Mouse (Mus musculus): ENCODE results near the gene Sgsh.

DNA sequence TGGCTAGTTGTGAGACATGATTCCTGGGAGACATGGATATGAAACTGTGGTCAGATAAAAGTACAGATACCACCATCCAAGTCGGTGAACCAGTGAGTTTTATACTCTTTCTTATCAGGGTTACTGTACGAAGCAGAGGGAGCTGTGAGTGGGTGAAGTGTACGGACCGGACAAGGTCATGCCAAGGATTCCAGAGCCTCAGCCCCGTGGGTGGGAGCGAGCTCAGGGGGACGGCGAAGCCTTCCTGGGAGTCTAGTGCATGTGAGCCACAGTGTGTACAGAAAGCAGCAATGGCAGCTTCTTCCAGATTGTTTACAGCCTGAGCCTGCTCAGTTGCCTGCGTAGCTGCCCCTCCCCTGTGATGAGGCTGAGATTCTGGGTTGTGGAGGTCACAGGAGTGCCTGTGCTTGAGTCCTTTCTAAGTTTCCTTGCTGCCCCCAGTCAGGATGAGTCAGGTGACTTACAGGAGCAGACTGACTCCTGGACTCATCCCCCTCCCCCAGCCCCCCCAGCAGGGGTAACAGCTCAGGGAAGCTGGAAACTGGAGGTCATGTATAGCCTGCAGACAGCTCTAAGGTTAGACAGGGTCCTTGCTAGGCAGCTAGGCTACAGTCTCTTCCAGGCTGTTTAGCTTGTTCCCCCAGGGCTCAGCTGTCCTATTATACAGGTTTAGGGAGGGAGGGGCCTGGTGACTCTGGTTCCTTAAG is 26.4 kb upstream of the Sgsh start:
- TF ChIP-seq GATA1 (IDR thresholded peaks at IDR 0.05; ENCODE audit: borderline replicate concordance, low read length) (no peak), FLI1 (IDR thresholded peaks at IDR 0.05; ENCODE audit: low read length) (no peak)
